Mouse (Mus musculus): ENCODE measurements around the gene Exosc7. TPM values are rescaled to one million over a fixed set of nuclear protein-coding genes. Genes with fewer than 3 reads are reported as not detected.

The Exosc7 gene
- polyA plus RNA-seq, 1 experiment from 2014 or later: 100.0 TPM

Other genes starting within 250 kb of the Exosc7 start
- gene Zfp445, start 247.2 kb upstream of the Exosc7 start, polyA plus RNA-seq (2014; fragmentation: Nextera tagmentation; extraction: Ambion mirVana): 34.4 and 42.1 TPM in 2 replicates
- 1.3 and 1.7 TPM in 2 replicates for gene Zkscan7, start 227.5 kb upstream of the Exosc7 start, polyA plus RNA-seq (2014; fragmentation: Nextera tagmentation; extraction: Ambion mirVana)
- 15.5 and 15.6 TPM in 2 replicates for gene Zfp105, start 190.1 kb upstream of the Exosc7 start, polyA plus RNA-seq (2014; fragmentation: Nextera tagmentation; extraction: Ambion mirVana)
- 25.1 and 28.3 TPM in 2 replicates for gene 1110059G10Rik, start 162.2 kb upstream of the Exosc7 start, polyA plus RNA-seq (2014; fragmentation: Nextera tagmentation; extraction: Ambion mirVana)
- 31.6 and 37.7 TPM in 2 replicates for gene Kif15, start 162.2 kb upstream of the Exosc7 start, polyA plus RNA-seq (2014; fragmentation: Nextera tagmentation; extraction: Ambion mirVana)
- 15.4 and 18.6 TPM in 2 replicates for gene Tmem42, start 91.9 kb upstream of the Exosc7 start, polyA plus RNA-seq (2014; fragmentation: Nextera tagmentation; extraction: Ambion mirVana)
- gene Tgm4, start 78.5 kb upstream of the Exosc7 start, polyA plus RNA-seq (2014; fragmentation: Nextera tagmentation; extraction: Ambion mirVana): 0.19 and 0.46 TPM in 2 replicates
- 39.6 and 44.7 TPM in 2 replicates for gene Zdhhc3, start within 50 bp of the Exosc7 start, polyA plus RNA-seq (2014; fragmentation: Nextera tagmentation; extraction: Ambion mirVana)
- gene Clec3b, start 37.7 kb downstream of the Exosc7 start, polyA plus RNA-seq (2014; fragmentation: Nextera tagmentation; extraction: Ambion mirVana): not detected in 2 replicates
- gene Cdcp1, start 102.8 kb downstream of the Exosc7 start, polyA plus RNA-seq (2014; fragmentation: Nextera tagmentation; extraction: Ambion mirVana): 0.32 and 0.49 TPM in 2 replicates
- gene Tmem158, start 147.5 kb downstream of the Exosc7 start, polyA plus RNA-seq (2014; fragmentation: Nextera tagmentation; extraction: Ambion mirVana): 2.2 and 2.3 TPM in 2 replicates

Data from heart, embryonic 11.5 days (tissue).